Mouse (Mus musculus) MEL (cell line): ENCODE data around the gene Nrsn2. TPM values are rescaled to one million over a fixed set of nuclear protein-coding genes. Genes with fewer than 3 reads are reported as not detected.

Experiments used
- DNase-seq: peaks from one replicate; pipeline ENCODE4 v3.0.0; 2011; ENCODE audit warnings: low read depth, low spot score
- H3K27ac ChIP-seq: 2 replicates; pipeline ENCODE4 v1.5.1; 2012; ENCODE audit warnings: low read depth, mild to moderate bottlenecking, control low read depth, low read length, moderate library complexity; ENCODE audit not compliant: control insufficient read depth
- H3K27me3 ChIP-seq, 2 experiments: fragments of 150-350 bp in 1 of 2; sonication (generic) in 1 of 2; 2 replicates each; pipeline ENCODE4 v1.6.1; 2012; ENCODE audit warnings: low read length in 2 of 2, mild to moderate bottlenecking in 2 of 2, improper control_type of control experiment in 1 of 2, moderate library complexity in 1 of 2; ENCODE audit not compliant: insufficient read depth in 2 of 2, control insufficient read depth in 1 of 2
- H3K36me3 ChIP-seq, 2 experiments: 2 replicates each; pipeline ENCODE4 v1.6.1; 2012 to 2014; ENCODE audit warnings: low read length in 2 of 2, improper control_type of control experiment in 1 of 2, inconsistent platforms in 1 of 2, mild to moderate bottlenecking in 1 of 2; ENCODE audit not compliant: insufficient read depth in 2 of 2, control insufficient read depth in 1 of 2
- H3K4me1 ChIP-seq, 2 experiments: fragments of 150-350 bp in 1 of 2; sonication (generic) in 1 of 2; 2 replicates each; pipeline ENCODE4 v1.6.1; 2012; ENCODE audit warnings: low read length in 2 of 2, improper control_type of control experiment in 1 of 2, mild to moderate bottlenecking in 1 of 2; ENCODE audit not compliant: insufficient read depth in 2 of 2, control insufficient read depth in 1 of 2
- H3K4me3 ChIP-seq, 2 experiments: fragments of 150-350 bp in 1 of 2; sonication (generic) in 1 of 2; 2 replicates each; pipeline ENCODE4 v1.5.1; 2012; ENCODE audit warnings: low read depth in 2 of 2, low read length in 2 of 2, mild to moderate bottlenecking in 2 of 2, moderate library complexity in 2 of 2, control low read depth in 1 of 2, improper control_type of control experiment in 1 of 2; ENCODE audit not compliant: control insufficient read depth in 1 of 2, insufficient read depth in 1 of 2
- H3K79me2 ChIP-seq: 2 replicates; pipeline ENCODE4 v1.6.1; 2012; ENCODE audit warnings: mild to moderate bottlenecking, low read length, moderate library complexity; ENCODE audit not compliant: control insufficient read depth, poor library complexity, insufficient read depth
- H3K9ac ChIP-seq: 2 replicates; pipeline ENCODE4 v1.6.1; 2012; ENCODE audit warnings: low read depth, mild to moderate bottlenecking, control low read depth, low read length, moderate library complexity; ENCODE audit not compliant: control insufficient read depth, poor library complexity, severe bottlenecking
- H3K9me3 ChIP-seq: fragments of 150-350 bp; sonication (generic); replicated peaks from 2 replicates; pipeline ENCODE4 v1.6.1; 2012; ENCODE audit warnings: mild to moderate bottlenecking, low read length, improper control_type of control experiment, moderate library complexity; ENCODE audit not compliant: insufficient read depth
- CHD2 ChIP-seq: IDR thresholded peaks from 2 replicates; pipeline ENCODE4 v1.6.1; 2011; ENCODE audit warnings: low read length, improper control_type of control experiment
- E2F4 ChIP-seq: IDR thresholded peaks from 2 replicates; pipeline ENCODE4 v1.6.1; 2011; ENCODE audit warnings: low read depth, low read length, improper control_type of control experiment, borderline replicate concordance
- EP300 ChIP-seq, 2 experiments: IDR thresholded peaks; 2 replicates each; pipeline ENCODE4 v1.6.1; 2011; ENCODE audit warnings: improper control_type of control experiment in 2 of 2, low read length in 2 of 2, low read depth in 1 of 2, mild to moderate bottlenecking in 1 of 2
- GABPA ChIP-seq: IDR thresholded peaks from 2 replicates; pipeline ENCODE4 v1.6.1; 2012; ENCODE audit warnings: low read depth, mild to moderate bottlenecking, inconsistent platforms, low read length, improper control_type of control experiment, moderate library complexity
- HCFC1 ChIP-seq: IDR thresholded peaks from 2 replicates; pipeline ENCODE4 v1.6.1; 2012; ENCODE audit warnings: low read depth, mild to moderate bottlenecking, inconsistent platforms, low read length, improper control_type of control experiment, moderate library complexity
- KAT2A ChIP-seq: conservative IDR thresholded peaks from 2 replicates; pipeline ENCODE4 v1.6.1; 2012; ENCODE audit warnings: low read depth, low read length, improper control_type of control experiment, inconsistent platforms
- MAFK ChIP-seq: IDR thresholded peaks from 2 replicates; pipeline ENCODE4 v1.6.1; 2011; ENCODE audit warnings: low read depth, mild to moderate bottlenecking, low read length, improper control_type of control experiment, borderline replicate concordance
- MAX ChIP-seq: IDR thresholded peaks from 2 replicates; pipeline ENCODE4 v1.6.1; 2011; ENCODE audit warnings: low read length, improper control_type of control experiment
- MAZ ChIP-seq: IDR thresholded peaks from 2 replicates; pipeline ENCODE4 v1.6.1; 2012; ENCODE audit warnings: low read depth, mild to moderate bottlenecking, inconsistent platforms, low read length, improper control_type of control experiment
- MEF2A ChIP-seq: IDR thresholded peaks from 2 replicates; pipeline ENCODE4 v1.6.1; 2014; ENCODE audit warnings: low read depth, mild to moderate bottlenecking, inconsistent platforms, low read length, improper control_type of control experiment; ENCODE audit not compliant: poor library complexity, insufficient replicate concordance, severe bottlenecking; ENCODE audit errors: extremely low read depth
- MYB ChIP-seq: IDR thresholded peaks from 2 replicates; pipeline ENCODE4 v1.6.1; 2011; ENCODE audit warnings: mild to moderate bottlenecking, low read depth, low read length, improper control_type of control experiment
- MYC ChIP-seq: IDR thresholded peaks from 2 replicates; pipeline ENCODE4 v1.6.1; 2011; ENCODE audit warnings: low read depth, mild to moderate bottlenecking, low read length, improper control_type of control experiment, moderate library complexity
- NELFE ChIP-seq: IDR thresholded peaks from 2 replicates; pipeline ENCODE4 v1.6.1; 2011; ENCODE audit warnings: low read depth, low read length, improper control_type of control experiment
- NRF1 ChIP-seq: IDR thresholded peaks from 2 replicates; pipeline ENCODE4 v1.6.1; 2014; ENCODE audit warnings: low read depth, mild to moderate bottlenecking, inconsistent platforms, low read length, improper control_type of control experiment, moderate library complexity; ENCODE audit not compliant: poor library complexity, insufficient read depth, severe bottlenecking
- POLR2A ChIP-seq, 2 experiments: IDR thresholded peaks; 2 replicates each; pipeline ENCODE4 v1.6.1; 2011 to 2012; ENCODE audit warnings: low read length in 2 of 2, mild to moderate bottlenecking in 2 of 2, control low read depth in 1 of 2, improper control_type of control experiment in 1 of 2, low read depth in 1 of 2, moderate library complexity in 1 of 2; ENCODE audit not compliant: control insufficient read depth in 1 of 2, insufficient read depth in 1 of 2, poor library complexity in 1 of 2
- TBP ChIP-seq: IDR thresholded peaks from 2 replicates; pipeline ENCODE4 v1.8.0; 2011; ENCODE audit warnings: low read depth, low read length, improper control_type of control experiment
- TCF12 ChIP-seq: IDR thresholded peaks from 2 replicates; pipeline ENCODE4 v1.6.1; 2014; ENCODE audit warnings: low read depth, mild to moderate bottlenecking, inconsistent platforms, low read length, improper control_type of control experiment, moderate library complexity
- USF2 ChIP-seq, 2 experiments: IDR thresholded peaks; 2 replicates each; pipeline ENCODE4 v1.6.1; 2011 to 2012; ENCODE audit warnings: improper control_type of control experiment in 2 of 2, low read length in 2 of 2, borderline replicate concordance in 1 of 2, inconsistent platforms in 1 of 2, low read depth in 1 of 2, mild to moderate bottlenecking in 1 of 2; ENCODE audit not compliant: insufficient read depth in 1 of 2
- ZC3H11A ChIP-seq: IDR thresholded peaks from 2 replicates; pipeline ENCODE4 v1.6.1; 2012; ENCODE audit warnings: low read depth, mild to moderate bottlenecking, inconsistent platforms, low read length, improper control_type of control experiment
- polyA plus RNA-seq, 2 experiments: library from polyadenylated mRNA; stranded (reverse) in 1 of 2; unstranded in 1 of 2; fragments of >175 nt in 1 of 2; fragments of >200 nt in 1 of 2; gene quantifications; 2 replicates each; pipeline versions ENCODE4 v1.2.1 to v1.2.4; 2012; ENCODE audit warnings: low replicate concordance in 2 of 2, low read depth in 1 of 2; ENCODE audit not compliant: insufficient read length in 2 of 2, insufficient read depth in 1 of 2, missing spikeins in 1 of 2
- total RNA-seq: library from RNA; depleted of rRNA; stranded (reverse); fragments of 300-350 nt; gene quantifications from 2 replicates; pipeline ENCODE4 v1.2.3, GENCODE M21; 2012

Gene Nrsn2
- total and polyA plus RNA-seq, 3 experiments = not detected

- Histone ChIP-seq H3K36me3 (no peaks in the 10 kb centered on the region), H3K9ac (peak within 1 kb of the TSS; percentile 97), H3K27ac (peak within 1 kb of the TSS; percentile 32; the same call in 1 of the 2 replicates), H3K79me2 (peaks cover 16% of the 10 kb centered on the region), H3K9me3 (no peaks in the 10 kb centered on the region), H3K4me1 (no peaks in the 10 kb centered on the region; a peak in 1 of 4 replicates), H3K27me3 (no peaks in the 10 kb centered on the region), H3K4me3 (peak within 1 kb of the TSS; percentile 83 to 86)
- no peak for DNase-seq
- TF ChIP-seq MYB (no peak), CHD2 (no peak), MAFK (no peak), USF2 (IDR thresholded peaks at IDR 0.05; ENCODE audit: borderline replicate concordance in 1 of 2, insufficient read depth in 1 of 2, low read depth in 1 of 2, low read length in 2 of 2) (no peak), NELFE (no peak), NRF1 (no peak), MYC (no peak), TBP (no peak), KAT2A (no peak), EP300 (IDR thresholded peaks at IDR 0.05; ENCODE audit: low read depth in 1 of 2, low read length in 2 of 2) (no peak)
Observed at GRCm38 (mm10) chr2:152415287-152415686, 38.8 kb upstream of the Nrsn2 start, which contains the start of gene 6820408C15Rik. Gene 6820408C15Rik, plus strand, starts transcription at chr2:152415587.

GRCm38 (mm10) chr2:152414591-152415165 lies 38.2 kb upstream of the Nrsn2 start, which contains the start of gene Zcchc3:
Gene Zcchc3, minus strand, starts transcription at chr2:152415027.
- Histone ChIP-seq H3K27me3 (no peaks in the 10 kb centered on the region), H3K27ac (peak within 1 kb of the TSS; percentile 32), H3K9me3 (no peaks in the 10 kb centered on the region), H3K36me3 (no peaks in the 10 kb centered on the region), H3K4me1 (no peaks in the 10 kb centered on the region; a peak in 1 of 4 replicates), H3K9ac (peak within 1 kb of the TSS; percentile 97), H3K79me2 (peaks cover 16% of the 10 kb centered on the region), H3K4me3 (peak within 1 kb of the TSS; percentile 83 to 86)
- TF ChIP-seq HCFC1 (peak; percentile 59; the same call in 1 of the 2 replicates), ZC3H11A (no peak), MAZ (no peak), TCF12 (0 out of 2 replicates have a peak, but pooled peaks have one; percentile 35), TBP (no peak), CHD2 (no peak), MYB (no peak), NELFE (peak; percentile 48), MEF2A (no peak), E2F4 (peak; percentile 89; the same call in 1 of the 2 replicates), EP300 (IDR thresholded peaks at IDR 0.05; ENCODE audit: low read depth in 1 of 2, low read length in 2 of 2) (peak in 1 of 2 experiments; percentile 15; a peak in 1 of 4 replicates), MAX (0 out of 2 replicates have a peak, but pooled peaks have one; percentile 26), POLR2A (IDR thresholded peaks at IDR 0.05; ENCODE audit: control insufficient read depth in 1 of 2, insufficient read depth in 1 of 2, low read depth in 1 of 2, low read length in 2 of 2, poor library complexity in 1 of 2) (peak; percentile 55 to 65; a peak in 3 of 4 replicates), GABPA (no peak)
- DNase-seq = peak; percentile 74
